Mouse (Mus musculus) ES-E14 (cell line): ENCODE results near the gene Akp3. TPM values are rescaled to one million over a fixed set of nuclear protein-coding genes. Genes with fewer than 3 reads are reported as not detected.

Experiments
- DNase-seq: peaks from one replicate; pipeline ENCODE4 v3.0.0-alpha.2; 2013; ENCODE audit warnings: low read depth, low spot score
- H3K27ac ChIP-seq: 2 replicates; pipeline ENCODE4 v1.5.1; 2012; ENCODE audit warnings: low read depth, mild to moderate bottlenecking, low read length, moderate library complexity, mixed read lengths; ENCODE audit not compliant: poor library complexity, insufficient read depth, severe bottlenecking
- H3K36me3 ChIP-seq: 2 replicates; pipeline ENCODE4 v1.6.1; 2012; ENCODE audit warnings: mild to moderate bottlenecking, low read length, moderate library complexity, mixed read lengths; ENCODE audit not compliant: control insufficient read depth, poor library complexity, insufficient read depth, severe bottlenecking
- H3K4me1 ChIP-seq, 2 experiments: fragments of 150-350 bp in 1 of 2; sonication (generic) in 1 of 2; 2 replicates each; pipeline ENCODE4 v1.6.1; 2012; ENCODE audit warnings: low read length in 2 of 2, mild to moderate bottlenecking in 1 of 2, mixed read lengths in 1 of 2; ENCODE audit not compliant: control insufficient read depth in 2 of 2, insufficient read depth in 2 of 2, poor library complexity in 1 of 2
- H3K4me3 ChIP-seq, 2 experiments: fragments of 150-350 bp in 1 of 2; sonication (generic) in 1 of 2; 2 replicates each; pipeline ENCODE4 v1.5.1; 2012; ENCODE audit warnings: low read length in 2 of 2, low read depth in 1 of 2, mild to moderate bottlenecking in 1 of 2, mixed read lengths in 1 of 2; ENCODE audit not compliant: insufficient read depth in 1 of 2, poor library complexity in 1 of 2, severe bottlenecking in 1 of 2
- H3K9ac ChIP-seq: 2 replicates; pipeline ENCODE4 v1.6.1; 2012; ENCODE audit warnings: low read depth, mild to moderate bottlenecking, low read length, mixed read lengths; ENCODE audit not compliant: poor library complexity, insufficient read depth, severe bottlenecking
- H3K9me3 ChIP-seq: fragments of 150-350 bp; sonication (generic); 2 replicates; pipeline ENCODE4 v1.6.1; 2012; ENCODE audit warnings: low read depth, mild to moderate bottlenecking, low read length; ENCODE audit not compliant: control insufficient read depth, insufficient read depth
- CHD2 ChIP-seq: IDR thresholded peaks from 2 replicates; pipeline ENCODE4 v1.6.1; 2014; ENCODE audit warnings: mild to moderate bottlenecking, low read depth, low read length, inconsistent platforms
- HCFC1 ChIP-seq: IDR thresholded peaks from 2 replicates; pipeline ENCODE4 v1.6.1; 2012; ENCODE audit warnings: low read length, inconsistent platforms, borderline replicate concordance; ENCODE audit not compliant: insufficient read depth
- MAFK ChIP-seq: IDR thresholded peaks from 2 replicates; pipeline ENCODE4 v1.6.1; 2014; ENCODE audit warnings: mild to moderate bottlenecking, low read depth, low read length, inconsistent platforms; ENCODE audit not compliant: insufficient read depth
- ZC3H11A ChIP-seq: IDR thresholded peaks from 2 replicates; pipeline ENCODE4 v1.6.1; 2012; ENCODE audit warnings: low read depth, mild to moderate bottlenecking, inconsistent platforms, low read length, borderline replicate concordance
- ZNF384 ChIP-seq: IDR thresholded peaks from 2 replicates; pipeline ENCODE4 v1.6.1; 2012; ENCODE audit warnings: low read depth, low read length, inconsistent platforms
- in situ Hi-C, 2 experiments: fragments of 600-800 bp; cut with MboI; formaldehyde crosslinking; loops; one replicate each; pipeline ENCODE4 v1.15.1; 2025; ENCODE audit warnings: low sequenced_read_pairs in 2 of 2, inconsistent platforms in 1 of 2; ENCODE audit not compliant: unreplicated experiment in 2 of 2
- total RNA-seq: library from RNA; depleted of rRNA; stranded (reverse); fragments of 300-350 nt; gene quantifications from 2 replicates; pipeline ENCODE4 v1.2.3, GENCODE M21; 2012; rRNA removed

The Akp3 gene
- total RNA-seq, 1 experiment, result not detected

DNA sequence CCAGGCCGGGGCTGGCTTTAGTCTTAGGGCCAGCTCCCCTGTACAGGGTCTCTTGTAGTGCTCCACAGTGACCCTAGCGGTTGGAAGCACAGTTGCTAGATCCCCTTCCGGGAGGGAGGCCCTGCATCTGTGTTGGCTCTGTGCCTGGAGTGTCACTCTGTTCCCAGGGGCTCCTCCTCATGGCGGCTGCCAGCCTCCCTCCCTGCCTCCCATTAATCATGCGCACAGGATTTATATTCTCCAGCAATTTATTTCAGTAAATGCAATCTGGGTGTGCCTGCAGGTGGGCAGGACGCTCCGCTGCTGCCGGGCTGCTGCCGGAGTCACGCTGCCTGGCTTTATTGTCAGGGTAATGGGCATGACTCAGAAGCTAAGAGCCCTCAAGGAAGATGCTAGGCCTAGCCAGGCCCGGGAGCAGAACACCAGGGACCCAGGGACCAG lies 51.1 kb downstream of the Akp3 start:
- Histone ChIP-seq H3K4me1 (peaks cover 1 to 6% of the 10 kb centered on the region in 2 experiments; a peak in 1 of 4 replicates), H3K9ac (no peak overlapping the region), H3K4me3 (peak overlapping the region in 1 of 2 experiments; percentile 31; a peak in 1 of 4 replicates), H3K27ac (no peak overlapping the region), H3K9me3 (no peaks in the 10 kb centered on the region), H3K36me3 (no peaks in the 10 kb centered on the region)
- TF ChIP-seq ZNF384 (no peak), CHD2 (no peak), ZC3H11A (no peak), HCFC1 (no peak), MAFK (no peak)
- no peak for DNase-seq
- in situ Hi-C loops, result loop anchor here in 1 of 2 experiments (10.0 kb wide), 1 partner anchor 349 kb away; no protein-coding TSS in a partner anchor

Other genes starting within 250 kb of the Akp3 start
- 2.4 and 5.2 TPM in 2 replicates for gene Alppl2, start 35.0 kb upstream of the Akp3 start, total RNA-seq
- gene Alpi, start 23.4 kb upstream of the Akp3 start, total RNA-seq, result not detected in 2 replicates
- gene Ecel1, start 31.5 kb downstream of the Akp3 start, total RNA-seq, result 1.1 and 2.9 TPM in 2 replicates
- 0.36 and 0.37 TPM in 2 replicates for gene Prss56, start 58.3 kb downstream of the Akp3 start, total RNA-seq
- gene Chrnd, start 65.6 kb downstream of the Akp3 start, total RNA-seq, result 0.13 TPM in 1 of 2 replicates, not detected in the other
- 0.13 and 0.16 TPM in 2 replicates for gene Chrng, start 79.7 kb downstream of the Akp3 start, total RNA-seq
- gene Eif4e2, start 88.9 kb downstream of the Akp3 start, total RNA-seq, result 165 and 221 TPM in 2 replicates
- gene Efhd1, start 139.4 kb downstream of the Akp3 start, total RNA-seq, result 1.3 and 1.8 TPM in 2 replicates
- gene Gigyf2, start 202.0 kb downstream of the Akp3 start, total RNA-seq, result 58.7 and 69.2 TPM in 2 replicates